Mouse (Mus musculus) layer of hippocampus, adult 2 months (tissue): ENCODE measurements around the gene Tesmin. TPM values are rescaled to one million over a fixed set of nuclear protein-coding genes. Genes with fewer than 3 reads are reported as not detected.
A peak's percentile ranks its signal among the peaks of the same experiment; 100 is the strongest.

Source experiments
- DNase-seq, 2 experiments: peaks; one replicate each; pipeline ENCODE4 v3.0.0; 2022; ENCODE audit warnings: low spot score in 2 of 2
- H3K27ac ChIP-seq: fragments of 200-600 bp; 2 replicates; pipeline ENCODE4 v1.8.1; 2022
- H3K4me3 ChIP-seq: fragments of 200-600 bp; 2 replicates; pipeline ENCODE4 v1.8.1; 2022; ENCODE audit warnings: mild to moderate bottlenecking
- CTCF ChIP-seq: fragments of 200-600 bp; conservative IDR thresholded peaks from 2 replicates; pipeline ENCODE4 v1.8.1; 2022; ENCODE audit warnings: antibody characterized with exemption, mild to moderate bottlenecking, moderate library complexity
- long read RNA-seq, 2 experiments: library from polyadenylated mRNA; stranded (forward); transcript quantifications; one replicate each; pipeline ENCODE4 v2.0.0; 2021; ENCODE audit warnings: borderline mapping rate in 2 of 2
- total RNA-seq, 2 experiments: library from RNA; stranded (reverse); gene quantifications; 2 replicates each; pipeline ENCODE4 v1.2.3; 2021

Gene Tesmin
- total RNA-seq: under 1 TPM; 0.20 to 0.33 TPM
- long read RNA-seq, experiment 1: 0 reads
- long read RNA-seq, experiment 2: 0 reads

GRCm38 (mm10) chr19:3388629-3389057 is at the start of gene Tesmin:
Gene Tesmin (plus strand): TSS chr19:3388857.
- TF ChIP-seq CTCF: no peak
- Histone ChIP-seq H3K4me3 (peak within 1 kb of the TSS; percentile 61), H3K27ac (peak within 1 kb of the TSS; percentile 30; the same call in 1 of the 2 replicates)
- DNase-seq: peak; percentile 65 to 80

- TF ChIP-seq CTCF: no peak
- Histone ChIP-seq H3K27ac (no peak overlapping the region), H3K4me3 (no peak overlapping the region)
- no peak for DNase-seq
Observed at GRCm38 (mm10) chr19:3339187-3339586, 49.5 kb upstream of the Tesmin start.

GRCm38 (mm10) chr19:3341021-3341420 is 47.6 kb upstream of the Tesmin start:
- no peak overlapping the region for H3K27ac ChIP-seq
- DNase-seq: no peak

GRCm38 (mm10) chr19:3343929-3344328 is 44.7 kb upstream of the Tesmin start:
- Histone ChIP-seq H3K27ac (no peak overlapping the region), H3K4me3 (no peak overlapping the region)
- no peak for DNase-seq
- no peak for TF ChIP-seq CTCF

More at GRCm38 (mm10) chr19:3341021-3341420, 47.6 kb upstream of the Tesmin start:
- TF ChIP-seq CTCF: no peak
- H3K4me3 ChIP-seq: no peak overlapping the region

- no peak for TF ChIP-seq CTCF
- Histone ChIP-seq H3K4me3 (no peak overlapping the region), H3K27ac (no peak overlapping the region)
- DNase-seq: no peak
Observed at GRCm38 (mm10) chr19:3344636-3345544, 43.8 kb upstream of the Tesmin start.

- Histone ChIP-seq H3K27ac (no peak overlapping the region), H3K4me3 (no peak overlapping the region)
- DNase-seq: no peak
- TF ChIP-seq CTCF: peak; percentile 58
Observed at GRCm38 (mm10) chr19:3347784-3348183, 40.9 kb upstream of the Tesmin start.

- TF ChIP-seq CTCF: no peak
- no peak overlapping the region for H3K4me3 ChIP-seq
- H3K27ac ChIP-seq: peak overlapping the region; percentile 9; the same call in 1 of the 2 replicates
- no peak for DNase-seq
Observed at GRCm38 (mm10) chr19:3353415-3354111, 35.1 kb upstream of the Tesmin start.

- H3K27ac ChIP-seq: no peak overlapping the region
- DNase-seq: no peak
- no peak overlapping the region for H3K4me3 ChIP-seq
- peak; percentile 74 for TF ChIP-seq CTCF
Observed at GRCm38 (mm10) chr19:3355096-3355495, 33.6 kb upstream of the Tesmin start.

- DNase-seq: no peak
- Histone ChIP-seq H3K4me3 (no peak overlapping the region), H3K27ac (no peak overlapping the region)
- TF ChIP-seq CTCF: no peak
Observed at GRCm38 (mm10) chr19:3356516-3356915, 32.1 kb upstream of the Tesmin start.

GRCm38 (mm10) chr19:3357620-3358019 is 31.0 kb upstream of the Tesmin start:
- H3K4me3 ChIP-seq: no peak overlapping the region
- no peak overlapping the region for H3K27ac ChIP-seq
- no peak for DNase-seq
- TF ChIP-seq CTCF: peak; percentile 42

GRCm38 (mm10) chr19:3359841-3360588 is 28.6 kb upstream of the Tesmin start:
- H3K4me3 ChIP-seq: no peak overlapping the region
- no peak for DNase-seq
- TF ChIP-seq CTCF: peak; percentile 47
- H3K27ac ChIP-seq: no peak overlapping the region

- H3K4me3 ChIP-seq: no peak overlapping the region
- no peak overlapping the region for H3K27ac ChIP-seq
- DNase-seq: no peak
- TF ChIP-seq CTCF: no peak
Observed at GRCm38 (mm10) chr19:3363510-3363909, 25.1 kb upstream of the Tesmin start.
